Mouse (Mus musculus) heart, adult 2 months (tissue): ENCODE measurements around the gene Tspear. TPM values are rescaled to one million over a fixed set of nuclear protein-coding genes. Genes with fewer than 3 reads are reported as not detected.

Source experiments
- DNase-seq, 2 experiments: peaks; one replicate each; pipeline ENCODE4 v3.0.0; 2021
- H3K27ac ChIP-seq: fragments of 200-600 bp; 2 replicates; pipeline ENCODE4 v1.8.1; 2022
- H3K27me3 ChIP-seq: fragments of 200-500 bp; 2 replicates; pipeline ENCODE4 v1.6.1; 2012; ENCODE audit warnings: mild to moderate bottlenecking, low read length, inconsistent platforms, mixed read lengths; ENCODE audit not compliant: control insufficient read depth, insufficient read depth
- H3K36me3 ChIP-seq: fragments of 200-500 bp; 2 replicates; pipeline ENCODE4 v1.6.1; 2012; ENCODE audit warnings: low read length, inconsistent platforms; ENCODE audit not compliant: control insufficient read depth, insufficient read depth
- H3K4me1 ChIP-seq: fragments of 200-500 bp; 2 replicates; pipeline ENCODE4 v1.6.1; 2011; ENCODE audit warnings: low read length; ENCODE audit not compliant: control insufficient read depth, insufficient read depth
- H3K4me3 ChIP-seq: fragments of 200-600 bp; 2 replicates; pipeline ENCODE4 v1.8.1; 2022
- H3K79me2 ChIP-seq: fragments of 200-500 bp; replicated peaks from 2 replicates; pipeline ENCODE4 v1.6.1; 2012; ENCODE audit warnings: mild to moderate bottlenecking, inconsistent platforms, low read length, moderate library complexity, mixed read lengths; ENCODE audit not compliant: control insufficient read depth, insufficient read depth
- H3K9ac ChIP-seq: fragments of 200-500 bp; 2 replicates; pipeline ENCODE4 v1.6.1; 2012; ENCODE audit warnings: low read depth, mild to moderate bottlenecking, control low read depth, inconsistent platforms, low read length, mixed read lengths
- CTCF ChIP-seq: fragments of 200-600 bp; IDR thresholded peaks from 2 replicates; pipeline ENCODE4 v1.8.1; 2022; ENCODE audit warnings: antibody characterized with exemption, mild to moderate bottlenecking, moderate library complexity
- EP300 ChIP-seq: fragments of 200-500 bp; IDR thresholded peaks from 2 replicates; pipeline ENCODE4 v1.6.1; 2011; ENCODE audit warnings: low read depth, low read length, control low read depth; ENCODE audit not compliant: insufficient read depth
- POLR2A ChIP-seq: fragments of 200-500 bp; IDR thresholded peaks from 2 replicates; pipeline ENCODE4 v1.6.1; 2011; ENCODE audit warnings: mild to moderate bottlenecking, low read depth, low read length, control low read depth; ENCODE audit not compliant: insufficient read depth
- WGBS: fragments of 180-500 bp; shearing (Covaris S2); methylation state at CpG from one replicate; pipeline ENCODE4 v1.1.7; 2018; 5-methylcytosine and 5-hydroxymethylcytosine counted together
- intact Hi-C: fragments of 180-260 bp; cut with DNase I; formaldehyde crosslinking; loops from one replicate; pipeline ENCODE4 v1.15.1; 2025
- long read RNA-seq: library from polyadenylated mRNA; stranded (forward); transcript quantifications from one replicate; pipeline ENCODE4 v2.0.0, GENCODE M21; 2021
- polyA plus RNA-seq: library from polyadenylated mRNA; depleted of rRNA; stranded (reverse); fragments of >200 nt; gene quantifications from 2 replicates; pipeline ENCODE4 v1.2.3, GENCODE M21; 2012; rRNA removed
- total RNA-seq, 2 experiments: library from RNA; stranded (reverse); gene quantifications; 2 replicates each; pipeline ENCODE4 v1.2.3; 2021

Tspear gene
- total RNA-seq: not detected
- polyA plus RNA-seq: not detected in 2 replicates
- long read RNA-seq: 0 reads

- H3K27me3 ChIP-seq: no peaks in the 10 kb centered on the region; the same call in none of the 2 replicates
- TF ChIP-seq EP300: no peak
- TF ChIP-seq CTCF: no peak
- TF ChIP-seq POLR2A: no peak
- DNase-seq: peak in 1 of 2 experiments; percentile 27
Observed at GRCm38 (mm10) chr10:77685895-77686664, at the start of gene Tspear. Gene Tspear (plus strand): TSS chr10:77686569.

DNA sequence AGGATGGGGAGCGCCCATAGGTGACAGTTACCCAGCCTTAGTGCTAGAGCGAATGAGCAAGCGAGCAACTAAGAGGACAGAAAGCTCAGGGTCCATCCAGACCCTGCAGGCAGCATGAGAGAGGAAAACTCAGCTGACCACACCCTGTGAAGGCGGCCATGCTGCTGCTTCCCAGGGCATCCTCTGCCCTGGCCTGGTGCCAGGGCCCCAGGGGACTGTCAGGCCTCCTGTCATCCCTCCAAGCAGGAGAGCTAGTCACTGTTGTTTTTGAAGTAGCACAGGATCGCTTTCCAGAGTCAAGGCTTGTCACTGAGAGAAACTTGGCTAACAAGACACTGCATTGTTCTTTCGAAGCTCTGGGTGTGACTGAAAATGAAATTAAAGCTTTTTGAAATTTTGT is 47.4 kb upstream of the Tspear start:
- WGBS: 55% methylated on average over 6 of the region's 6 CpGs
- Histone ChIP-seq H3K79me2 (peaks cover 3% of the 10 kb centered on the region), H3K4me3 (no peak overlapping the region), H3K4me1 (peaks cover 18% of the 10 kb centered on the region), H3K36me3 (peaks cover 3% of the 10 kb centered on the region), H3K9ac (no peak overlapping the region), H3K27me3 (no peaks in the 10 kb centered on the region), H3K27ac (peak overlapping the region; percentile 21; the same call in 1 of the 2 replicates)
- TF ChIP-seq CTCF (no peak), POLR2A (no peak), EP300 (no peak)
- intact Hi-C loops: no loop called here
- DNase-seq: peak; percentile 45 to 51

More at GRCm38 (mm10) chr10:77685895-77686664, at the start of gene Tspear:
- Histone ChIP-seq H3K27ac (no peak within 1 kb of the TSS), H3K4me1 (no peaks in the 10 kb centered on the region), H3K4me3 (no peak within 1 kb of the TSS), H3K36me3 (no peaks in the 10 kb centered on the region), H3K9ac (no peak within 1 kb of the TSS), H3K79me2 (no peaks in the 10 kb centered on the region)
- intact Hi-C loops: no loop called here
- 4% methylated on average over 22 of the region's 22 CpGs for WGBS

DNA sequence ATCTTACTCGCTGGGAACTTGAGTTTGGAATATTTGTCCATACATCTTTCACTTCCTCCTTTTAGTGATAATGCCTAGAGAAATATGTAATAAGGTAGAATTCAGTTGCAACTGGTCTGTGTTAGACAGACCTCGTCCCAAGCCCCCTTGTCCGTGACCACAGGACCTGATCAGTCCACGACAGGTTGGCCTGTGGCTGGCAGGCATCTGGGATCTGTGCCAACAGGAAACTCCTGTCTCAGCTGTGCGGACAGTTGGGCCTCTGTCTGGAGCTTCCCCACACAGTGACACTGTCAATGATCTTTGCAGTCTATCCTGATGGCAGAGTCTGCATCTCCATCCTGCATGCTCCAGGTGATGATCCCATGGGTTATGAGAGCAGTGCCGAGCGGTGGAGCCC is 43.2 kb upstream of the Tspear start:
- TF ChIP-seq CTCF (no peak), EP300 (no peak), POLR2A (no peak)
- Histone ChIP-seq H3K4me3 (no peak overlapping the region), H3K27me3 (no peaks in the 10 kb centered on the region), H3K4me1 (peaks cover 6% of the 10 kb centered on the region), H3K27ac (no peak overlapping the region), H3K36me3 (peaks cover 3% of the 10 kb centered on the region), H3K9ac (no peak overlapping the region), H3K79me2 (no peaks in the 10 kb centered on the region; the same call in 1 of the 2 replicates)
- peak in 1 of 2 experiments; percentile 16 for DNase-seq
- intact Hi-C loops: no loop called here
- WGBS: 44% methylated on average over 7 of the region's 7 CpGs

DNA sequence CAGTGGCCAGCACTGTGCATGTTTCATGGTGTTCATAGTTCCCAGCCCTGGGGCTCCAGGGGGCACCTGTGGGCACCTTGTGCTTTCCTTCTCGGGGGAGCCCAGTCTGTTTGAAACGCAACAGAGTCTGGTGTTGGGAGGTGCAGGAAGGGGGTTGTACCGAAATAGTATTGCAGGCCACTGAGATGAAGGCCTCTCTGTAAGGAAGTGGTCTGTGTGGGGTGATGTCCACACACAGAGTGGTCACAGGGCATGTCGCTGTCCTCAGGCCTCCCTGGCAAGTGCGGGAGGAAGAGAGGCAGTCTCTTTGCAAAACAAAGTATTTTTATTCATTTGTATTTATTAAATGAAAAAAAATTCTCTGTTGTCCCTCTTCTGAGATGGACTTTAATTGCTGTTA is 40.8 kb upstream of the Tspear start:
- H3K4me1 ChIP-seq: no peaks in the 10 kb centered on the region
- TF ChIP-seq CTCF: no peak
- no peak for TF ChIP-seq EP300
- TF ChIP-seq POLR2A: no peak
- no peaks in the 10 kb centered on the region for H3K27me3 ChIP-seq
- no peak overlapping the region for H3K4me3 ChIP-seq
- WGBS: 85% methylated on average over 5 of the region's 5 CpGs
- H3K27ac ChIP-seq: no peak overlapping the region
- no peak overlapping the region for H3K9ac ChIP-seq
- intact Hi-C loops: no loop called here
- DNase-seq: no peak
- no peaks in the 10 kb centered on the region for H3K36me3 ChIP-seq
- H3K79me2 ChIP-seq: no peaks in the 10 kb centered on the region; the same call in 1 of the 2 replicates

GRCm38 (mm10) chr10:77647461-77647860 is 38.9 kb upstream of the Tspear start:
- intact Hi-C loops: no loop called here
- TF ChIP-seq EP300: no peak
- TF ChIP-seq POLR2A: no peak
- no peak for TF ChIP-seq CTCF
- DNase-seq: no peak

DNA sequence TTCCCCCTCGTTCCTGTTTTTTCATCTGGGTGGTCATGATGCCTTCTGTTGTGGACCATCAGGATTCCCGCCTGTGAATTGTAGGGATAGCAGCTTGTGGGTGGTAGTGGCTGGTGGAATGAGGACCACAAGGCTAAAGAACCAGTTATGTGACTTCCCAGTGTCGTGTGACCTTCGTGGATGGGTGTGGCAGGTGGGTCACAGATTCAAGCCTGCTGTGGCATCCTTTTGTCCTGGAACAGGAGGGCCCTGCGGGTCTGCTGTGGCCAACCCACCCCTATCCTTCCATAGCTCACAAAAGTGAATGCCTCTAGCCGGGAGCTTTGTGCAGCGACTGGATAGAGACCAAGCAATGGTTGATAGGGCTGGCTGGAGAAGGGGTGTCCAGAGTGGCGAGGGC is 38.5 kb upstream of the Tspear start:
- DNase-seq: no peak
- no peaks in the 10 kb centered on the region for H3K79me2 ChIP-seq
- no peak overlapping the region for H3K27ac ChIP-seq
- no peak overlapping the region for H3K4me3 ChIP-seq
- no peaks in the 10 kb centered on the region for H3K27me3 ChIP-seq
- 84% methylated on average over 8 of the region's 8 CpGs for WGBS
- intact Hi-C loops: no loop called here
- H3K4me1 ChIP-seq: no peaks in the 10 kb centered on the region
- no peaks in the 10 kb centered on the region for H3K36me3 ChIP-seq
- no peak for TF ChIP-seq POLR2A
- no peak for TF ChIP-seq CTCF
- no peak for TF ChIP-seq EP300
- no peak overlapping the region for H3K9ac ChIP-seq

More at GRCm38 (mm10) chr10:77647461-77647860, 38.9 kb upstream of the Tspear start:
- H3K9ac ChIP-seq: no peak overlapping the region
- H3K27ac ChIP-seq: no peak overlapping the region
- no peak overlapping the region for H3K4me3 ChIP-seq
- H3K79me2 ChIP-seq: no peaks in the 10 kb centered on the region
- no peaks in the 10 kb centered on the region for H3K36me3 ChIP-seq
- 56% methylated on average over 1 of the region's 1 CpGs for WGBS
- H3K4me1 ChIP-seq: no peaks in the 10 kb centered on the region
- H3K27me3 ChIP-seq: no peaks in the 10 kb centered on the region
